Mouse (Mus musculus): ENCODE measurements around the gene Xrcc2.

GRCm38 (mm10) chr5:25752862-25753261 is 47.2 kb upstream of the Xrcc2 start:
- TF ChIP-seq POLR2A (IDR thresholded peaks at IDR 0.05; ENCODE audit: control insufficient read depth in 1 of 2, insufficient read depth in 1 of 2, low read depth in 1 of 2, low read length in 2 of 2, poor library complexity in 1 of 2) = no peak
- no peak for TF ChIP-seq TAL1 (IDR thresholded peaks at IDR 0.05; ENCODE audit: low read length)
- TF ChIP-seq CTCF (IDR thresholded peaks at IDR 0.05 in 2 of 3, conservative IDR thresholded peaks at IDR 0.05 in 1 of 3; ENCODE audit: control insufficient read depth in 1 of 3, insufficient read depth in 1 of 3, low read depth in 2 of 3, low read length in 3 of 3, poor library complexity in 1 of 3, severe bottlenecking in 1 of 3) = no peak
- no peak for TF ChIP-seq EP300 (IDR thresholded peaks at IDR 0.05; ENCODE audit: low read depth in 1 of 2, low read length in 2 of 2)
- no peak for TF ChIP-seq TCF12 (IDR thresholded peaks at IDR 0.05; ENCODE audit: low read depth, low read length)
- no peak for TF ChIP-seq MYC (IDR thresholded peaks at IDR 0.05; ENCODE audit: low read depth, low read length)

All from MEL (cell line).